ENCODE assay signal across 24 mouse cellular contexts in genomic region chr7:83976413-83976958, GRCm38 (mm10).
DNase-seq lines count a peak whose midpoint lies in the region; ATAC-seq and TF ChIP-seq lines count a peak whose summit lies in the region.
"Had no signal": no experiment of that assay in that cellular context is flagged by ENCODE, and none has a peak within 500 bp of the region (broad histone marks: within the 10 kb centered on the region; RNA-seq: fewer than 3 reads in every experiment).

No protein-coding gene starts in this region.

- TF ChIP-seq CTCF in CH12.LX (conservative IDR thresholded peaks at IDR 0.05 in 1 of 2, IDR thresholded peaks at IDR 0.05 in 1 of 2; ENCODE audit: low read depth in 2 of 2, low read length in 2 of 2) = no peak
- no peak for TF ChIP-seq CTCF in embryonic fibroblast, embryonic 13.5 days (IDR thresholded peaks at IDR 0.05; ENCODE audit: borderline replicate concordance, insufficient read depth, low read length)

- peaks cover 11% of the 10 kb centered on the region for H3K27me3 ChIP-seq in megakaryocyte, embryonic 14.5 days (replicated peaks)
- H3K27me3 ChIP-seq in CH12.LX (replicated peaks) = peaks cover 28% of the 10 kb centered on the region
- H3K27me3 ChIP-seq: embryonic facial prominence, embryonic 12.5 days; heart, embryonic 12.5 days; hindbrain, embryonic 15.5 days had no signal

- H3K27ac ChIP-seq in CH12.LX (ENCODE audit: insufficient read depth, low read depth) = no peak overlapping the region
- H3K27ac ChIP-seq in embryonic fibroblast, embryonic 13.5 days (ENCODE audit: insufficient read depth, low read length) = peak overlapping the region; percentile 14; the same call in 1 of the 2 replicates
- H3K27ac ChIP-seq: embryonic facial prominence, embryonic 12.5 days; forebrain, embryonic 10.5 days; heart, adult 2 months; hindbrain, embryonic 10.5 days; hindbrain, embryonic 15.5 days had no signal

- H3K4me3 ChIP-seq in megakaryocyte, embryonic 14.5 days (replicated peaks) = peak overlapping the region; percentile 87
- H3K4me3 ChIP-seq in CH12.LX (replicated peaks in 1 of 3; ENCODE audit: low read depth in 2 of 3, low read length in 2 of 3, poor library complexity in 1 of 3) = no peak overlapping the region
- no peak overlapping the region for H3K4me3 ChIP-seq in embryonic fibroblast, embryonic 13.5 days (ENCODE audit: insufficient read depth, low read length)
- H3K4me3 ChIP-seq: embryonic facial prominence, embryonic 12.5 days; forebrain, embryonic 10.5 days; heart, adult 2 months; heart, embryonic 12.5 days; hindbrain, embryonic 10.5 days; hindbrain, embryonic 15.5 days had no signal

- H3K9me3 ChIP-seq in megakaryocyte, embryonic 14.5 days = no peaks in the 10 kb centered on the region
- H3K9me3 ChIP-seq in CH12.LX (replicated peaks; ENCODE audit: low read length) = no peaks in the 10 kb centered on the region
- H3K9me3 ChIP-seq: embryonic facial prominence, embryonic 12.5 days; forebrain, embryonic 10.5 days; heart, embryonic 12.5 days; hindbrain, embryonic 10.5 days; hindbrain, embryonic 15.5 days had no signal

- TF ChIP-seq EP300 in CH12.LX (IDR thresholded peaks at IDR 0.05; ENCODE audit: low read length) = no peak

- TF ChIP-seq RAD21 in CH12.LX (IDR thresholded peaks at IDR 0.05; ENCODE audit: low read depth, low read length) = no peak

- H3K36me3 ChIP-seq in megakaryocyte, embryonic 14.5 days (replicated peaks; ENCODE audit: low read length) = peaks cover 13% of the 10 kb centered on the region
- H3K36me3 ChIP-seq in CH12.LX (replicated peaks in 1 of 2; ENCODE audit: control insufficient read depth in 1 of 2, insufficient read depth in 1 of 2, low read length in 1 of 2) = no peaks in the 10 kb centered on the region
- H3K36me3 ChIP-seq: embryonic facial prominence, embryonic 12.5 days; forebrain, embryonic 10.5 days; heart, embryonic 12.5 days; hindbrain, embryonic 10.5 days; hindbrain, embryonic 15.5 days had no signal

- DNase-seq in CH12.LX (ENCODE audit: extremely low read depth) = no peak
- DNase-seq in kidney, adult 18-20 months = no peak
- DNase-seq in gastrocnemius, adult 18-20 months (ENCODE audit: low spot score) = no peak
- DNase-seq in right cerebral cortex, adult 18-20 months = no peak
- DNase-seq: adrenal gland, adult 8-10 months; adrenal gland, postnatal 36 days; B cell, adult 2 months; cerebellum, adult 2 months; cerebellum, postnatal 10 days; embryo, embryonic 11 days; gastrocnemius, postnatal 10 days; heart, adult 2 months had no signal

- TF ChIP-seq POLR2A in CH12.LX (IDR thresholded peaks at IDR 0.05; ENCODE audit: low read depth, low read length) = no peak
- TF ChIP-seq POLR2A in embryonic fibroblast, embryonic 13.5 days (IDR thresholded peaks at IDR 0.05; ENCODE audit: low read depth, low read length) = no peak

- no peaks in the 10 kb centered on the region for H3K79me2 ChIP-seq in CH12.LX (replicated peaks; ENCODE audit: control insufficient read depth, extremely low read depth, insufficient read depth, poor library complexity, severe bottlenecking)

- in situ Hi-C loops in CH12.LX (cut with MboI; ENCODE audit: low pct_ligation_motif_present, low pct_unique_long_range_greater_than_20kb, low sequenced_read_pairs) = no loop called here

- 0 out of 2 replicates have a peak overlapping the region, but pooled peaks have one; percentile 9 for H3K4me2 ChIP-seq in CH12.LX (ENCODE audit: insufficient read depth, low read depth, poor library complexity, severe bottlenecking)
- H3K4me2 ChIP-seq: embryonic facial prominence, embryonic 12.5 days; heart, embryonic 12.5 days; hindbrain, embryonic 15.5 days had no signal

- peaks cover 80% of the 10 kb centered on the region for H3K4me1 ChIP-seq in megakaryocyte, embryonic 14.5 days
- peaks cover 4 to 5% of the 10 kb centered on the region in 2 experiments; a peak in 2 of 4 replicates for H3K4me1 ChIP-seq in CH12.LX (ENCODE audit: control insufficient read depth in 1 of 2, insufficient read depth in 2 of 2)
- H3K4me1 ChIP-seq in embryonic fibroblast, embryonic 13.5 days (ENCODE audit: control insufficient read depth, insufficient read depth, low read length) = no peaks in the 10 kb centered on the region
- H3K4me1 ChIP-seq: embryonic facial prominence, embryonic 12.5 days; hindbrain, embryonic 15.5 days had no signal

- ATAC-seq in megakaryocyte, adult 5-6 weeks (ENCODE audit: poor library complexity, severe bottlenecking) = no peak
- ATAC-seq: CD4-positive, CD25-positive, alpha-beta regulatory T cell, adult 4 months; forebrain, embryonic 14.5 days; inflammation-experienced regulatory T-cells, adult 6 months; intestine, postnatal 0 days had no signal

- dilution Hi-C loops in CH12.LX (cut with MboI; ENCODE audit: extremely low pct_ligation_motif_present, extremely low pct_unique_long_range_greater_than_20kb, low sequenced_read_pairs) = no loop called here

- H3K9ac ChIP-seq in CH12.LX (ENCODE audit: insufficient read depth, low read depth) = no peak overlapping the region
- H3K9ac ChIP-seq: embryonic facial prominence, embryonic 12.5 days; heart, embryonic 12.5 days; hindbrain, embryonic 15.5 days had no signal

TF ChIP-seq in CH12.LX, 34 proteins besides CTCF, POLR2A, EP300 and RAD21:
- TF ChIP-seq JUND (conservative IDR thresholded peaks at IDR 0.05; ENCODE audit: low read depth, low read length) = no peak
- TF ChIP-seq ZKSCAN1 (IDR thresholded peaks at IDR 0.05; ENCODE audit: borderline replicate concordance, low read depth, low read length) = no peak
- no peak for TF ChIP-seq NELFE (IDR thresholded peaks at IDR 0.05; ENCODE audit: low read depth, low read length)
- no peak for TF ChIP-seq KAT2A (IDR thresholded peaks at IDR 0.05; ENCODE audit: insufficient replicate concordance, low read length)
- no peak for TF ChIP-seq ZNF384 (IDR thresholded peaks at IDR 0.05; ENCODE audit: low read depth, low read length)
- TF ChIP-seq RCOR1 (conservative IDR thresholded peaks at IDR 0.05; ENCODE audit: low read depth, low read length) = no peak
- no peak for TF ChIP-seq E2F4 (IDR thresholded peaks at IDR 0.05; ENCODE audit: insufficient replicate concordance, low read depth, low read length)
- TF ChIP-seq ETS1 (conservative IDR thresholded peaks at IDR 0.05; ENCODE audit: low read depth, low read length) = no peak
- TF ChIP-seq BHLHE40 (IDR thresholded peaks at IDR 0.05; ENCODE audit: low read depth, low read length) = no peak
- no peak for TF ChIP-seq CHD2 (IDR thresholded peaks at IDR 0.05; ENCODE audit: low read length)
- TF ChIP-seq MAFK (IDR thresholded peaks at IDR 0.05; ENCODE audit: insufficient replicate concordance, low read length) = no peak
